Mouse (Mus musculus): ENCODE data around the gene Rnf11.

Rnf11 gene

DNA sequence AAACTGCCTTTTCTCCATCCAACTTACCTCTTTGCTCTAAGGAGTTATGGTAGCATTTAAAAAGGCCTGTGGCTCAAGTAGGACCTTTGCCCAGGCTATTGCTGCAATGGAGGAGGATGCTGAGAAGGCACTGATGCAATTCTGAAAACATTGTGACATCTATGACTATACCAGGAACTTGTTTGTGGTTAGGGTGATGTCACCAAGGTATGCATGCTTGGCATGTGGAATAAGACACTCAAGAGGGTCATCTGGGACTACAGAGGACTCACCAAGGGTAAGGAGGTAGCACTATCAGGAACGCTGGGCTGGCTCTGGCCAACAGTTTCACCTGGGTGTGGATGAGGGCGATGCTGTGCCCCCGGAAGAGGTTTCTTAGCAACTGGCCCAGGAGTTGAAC, at the start of gene Rnf11:
Rnf11 (minus strand) TSS at position 108 of the 400 bp plus-strand sequence.
- DNase-seq (ENCODE audit: low spot score in 2 of 2) = no peak

DNA sequence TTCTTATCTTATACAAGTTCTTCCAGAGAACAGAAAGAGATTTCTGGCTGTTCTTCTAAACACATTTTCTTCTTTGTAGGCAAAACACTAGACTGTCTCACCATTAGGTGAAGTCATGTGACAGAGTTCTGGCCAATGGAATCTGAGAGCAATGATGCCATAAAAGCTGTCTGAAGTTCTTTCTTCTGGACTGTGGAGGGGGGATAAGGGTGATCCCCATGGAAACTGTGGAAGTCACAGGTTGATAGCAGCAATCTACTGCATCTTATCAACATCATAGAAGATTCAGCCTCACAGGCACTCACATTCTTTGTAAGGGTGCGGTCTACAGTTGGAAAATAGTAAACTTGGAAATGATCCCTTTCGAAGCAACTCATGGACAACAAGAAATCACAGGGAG, 46.6 kb upstream of the Rnf11 start, which contains the start of gene 4930522H14Rik:
4930522H14Rik (minus strand) TSS at position 187 of the 400 bp plus-strand sequence.
- DNase-seq (ENCODE audit: low spot score in 2 of 2) = no peak

DNA sequence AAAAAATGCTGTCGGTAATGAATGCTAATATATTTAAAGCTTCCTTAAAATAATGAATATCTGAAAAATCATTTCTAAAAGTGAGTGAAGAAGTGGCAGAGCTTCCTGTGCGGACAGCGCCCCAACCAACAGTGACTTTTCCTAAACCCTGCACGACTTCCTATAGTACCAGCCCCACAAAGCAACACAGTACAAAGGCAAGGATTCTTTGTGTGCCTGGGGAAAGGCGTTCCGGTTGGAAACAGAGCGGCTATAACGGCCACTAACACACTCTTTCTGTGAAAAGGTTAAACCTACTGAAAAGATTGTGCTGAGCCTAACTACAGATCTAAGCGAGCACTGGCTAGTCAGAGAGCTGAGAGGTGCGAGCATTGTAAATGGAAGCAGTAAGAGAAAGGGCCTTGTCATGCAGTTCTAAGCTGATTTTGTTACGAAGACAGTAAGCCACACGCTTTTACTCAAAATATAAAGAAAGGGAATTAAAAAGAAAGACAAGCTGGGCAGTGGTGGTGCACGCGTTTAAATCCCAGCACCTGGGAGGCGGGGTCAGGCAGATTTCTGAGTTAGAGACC, 45.8 kb upstream of the Rnf11 start:
- DNase-seq (ENCODE audit: low spot score in 2 of 2) = no peak

DNA sequence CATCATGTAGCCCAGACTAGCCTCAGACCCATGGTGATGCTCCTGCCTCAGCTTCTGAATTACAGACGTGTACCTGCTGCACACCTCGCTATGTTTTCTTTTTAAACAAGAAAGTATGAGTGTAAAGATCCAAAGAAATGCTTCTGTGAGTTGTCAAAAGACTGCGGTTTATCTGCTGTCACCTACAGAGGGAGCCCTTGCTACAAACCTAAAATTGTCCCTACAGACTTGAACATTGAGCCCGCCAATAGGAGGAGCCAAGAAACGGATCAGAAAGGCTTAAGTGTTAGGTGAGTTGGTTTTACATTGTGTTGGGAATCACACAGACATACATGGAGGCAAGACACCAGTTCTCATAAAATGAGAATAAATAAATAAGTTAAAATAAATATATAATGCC, 20.4 kb upstream of the Rnf11 start:
- peak in 1 of 2 experiments; percentile 68 for DNase-seq (ENCODE audit: low spot score in 2 of 2)

DNA sequence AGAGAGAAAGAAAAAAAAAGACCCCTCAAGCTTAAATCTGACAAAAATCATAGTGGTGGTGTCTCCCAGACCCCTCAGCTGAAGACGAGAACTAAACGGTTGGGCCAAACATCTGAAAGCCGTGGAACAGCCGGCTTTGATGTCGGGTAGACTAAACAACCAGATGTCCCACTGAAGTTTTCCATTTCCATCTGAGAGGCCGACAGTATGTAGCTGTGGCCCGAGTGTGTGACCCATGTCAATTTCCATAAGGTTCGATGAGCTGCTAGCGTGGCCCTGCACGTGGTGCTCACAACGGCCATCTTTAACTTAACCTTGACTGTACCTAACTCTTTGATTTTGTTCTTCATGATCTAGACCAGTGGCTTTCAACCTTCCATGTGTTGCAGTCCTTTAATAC, 13.9 kb upstream of the Rnf11 start:
- no peak for DNase-seq (ENCODE audit: low spot score in 2 of 2)

DNA sequence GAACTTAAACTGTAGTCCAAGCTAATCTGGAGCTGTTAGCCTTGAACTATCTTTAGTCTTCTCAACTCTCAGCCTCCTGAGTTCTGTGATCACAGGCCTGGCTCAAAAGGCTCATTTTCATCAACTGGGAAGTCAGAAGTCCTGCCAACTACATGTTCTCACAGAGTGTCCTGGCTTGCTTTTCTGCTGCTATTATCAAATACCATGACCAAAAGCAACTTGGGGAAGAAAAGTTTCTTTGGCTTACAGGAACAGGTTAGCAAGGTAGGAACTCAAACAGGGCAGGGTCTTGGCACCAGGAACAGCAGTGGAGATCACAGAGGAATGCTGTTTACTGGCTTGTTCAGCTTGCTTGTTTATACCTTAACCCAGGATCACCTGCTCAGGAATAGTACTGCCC, 9.1 kb upstream of the Rnf11 start:
- DNase-seq (ENCODE audit: low spot score in 2 of 2) = no peak

DNA sequence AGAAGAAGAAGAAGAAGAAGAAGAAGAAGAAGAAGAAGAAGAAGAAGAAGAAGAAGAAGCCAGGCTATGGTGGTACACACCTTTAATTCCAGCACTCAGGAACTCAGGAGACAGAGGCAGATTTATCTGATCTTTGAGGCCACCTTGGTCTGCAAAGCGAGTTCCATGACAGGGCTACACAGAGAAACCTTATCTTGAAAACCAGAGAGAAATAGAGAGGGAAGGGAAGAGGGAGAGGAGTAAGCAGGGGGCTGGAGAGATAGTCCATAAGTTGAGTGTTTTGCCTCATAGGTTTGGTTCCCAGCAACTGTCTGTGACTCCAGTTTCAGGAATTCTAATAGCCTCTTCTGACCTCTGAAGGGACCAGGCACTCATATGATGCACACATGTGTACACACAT, 4.3 kb upstream of the Rnf11 start:
- DNase-seq (ENCODE audit: low spot score in 2 of 2) = no peak

DNA sequence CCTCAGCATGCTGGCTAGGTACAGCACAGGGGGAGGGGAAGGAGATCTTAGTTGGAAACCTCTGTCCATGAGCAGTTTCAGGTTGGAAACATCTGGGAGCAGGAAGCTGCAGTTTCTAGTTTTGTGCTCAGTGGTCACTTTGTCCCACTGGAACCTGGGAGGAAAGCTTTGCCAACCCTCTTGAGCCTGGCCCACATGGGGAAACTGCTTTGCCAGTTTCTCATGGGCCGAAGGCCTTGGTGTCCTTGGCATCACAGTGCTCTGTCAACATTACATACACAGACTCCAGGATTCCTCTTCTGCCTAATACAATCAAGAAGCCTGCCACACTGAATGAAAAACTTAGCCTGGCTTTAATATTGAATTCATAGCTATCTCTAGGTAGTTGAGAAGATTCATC, 1.8 kb downstream of the Rnf11 start:
- no peak for DNase-seq (ENCODE audit: low spot score in 2 of 2)

DNA sequence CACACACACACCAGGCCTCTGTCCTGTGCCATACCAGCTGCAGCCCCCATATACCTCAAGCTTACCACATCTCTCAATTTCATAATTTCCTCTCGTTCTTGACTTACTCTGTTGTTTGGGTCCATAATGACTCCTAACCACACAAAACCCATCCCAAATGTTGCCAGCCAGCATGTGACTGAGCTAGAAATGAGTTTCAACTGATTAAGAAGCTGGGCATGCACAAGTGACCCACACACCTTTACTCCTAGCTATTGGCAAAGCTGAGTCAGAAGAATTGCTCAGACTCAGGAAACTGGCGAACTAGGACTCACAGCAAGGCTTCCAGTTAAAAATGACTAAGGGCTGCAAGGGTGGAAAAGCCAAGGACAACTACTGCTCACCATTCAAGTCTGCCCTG, 3.1 kb downstream of the Rnf11 start:
- DNase-seq (ENCODE audit: low spot score in 2 of 2) = no peak

DNA sequence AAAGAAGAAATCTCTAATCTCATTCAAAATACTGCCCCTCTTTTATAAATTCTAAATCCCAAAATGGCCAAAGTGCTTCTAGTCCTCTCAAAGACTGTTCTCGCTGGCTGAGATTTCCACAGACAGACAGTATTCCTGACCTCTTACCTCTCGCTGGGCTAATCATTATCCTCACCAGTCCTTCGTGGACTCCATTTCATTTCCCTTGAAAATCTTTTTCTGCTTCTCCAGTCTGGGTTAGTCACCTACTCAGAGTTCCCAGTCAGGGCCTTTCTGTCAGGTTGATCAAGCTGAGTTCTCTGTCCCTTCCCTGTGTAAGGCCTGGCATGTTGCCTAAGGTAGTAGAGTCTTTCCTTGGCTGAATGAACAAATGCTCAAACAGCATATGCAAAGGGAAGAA, 7.1 kb downstream of the Rnf11 start:
- DNase-seq (ENCODE audit: low spot score in 2 of 2) = no peak

DNA sequence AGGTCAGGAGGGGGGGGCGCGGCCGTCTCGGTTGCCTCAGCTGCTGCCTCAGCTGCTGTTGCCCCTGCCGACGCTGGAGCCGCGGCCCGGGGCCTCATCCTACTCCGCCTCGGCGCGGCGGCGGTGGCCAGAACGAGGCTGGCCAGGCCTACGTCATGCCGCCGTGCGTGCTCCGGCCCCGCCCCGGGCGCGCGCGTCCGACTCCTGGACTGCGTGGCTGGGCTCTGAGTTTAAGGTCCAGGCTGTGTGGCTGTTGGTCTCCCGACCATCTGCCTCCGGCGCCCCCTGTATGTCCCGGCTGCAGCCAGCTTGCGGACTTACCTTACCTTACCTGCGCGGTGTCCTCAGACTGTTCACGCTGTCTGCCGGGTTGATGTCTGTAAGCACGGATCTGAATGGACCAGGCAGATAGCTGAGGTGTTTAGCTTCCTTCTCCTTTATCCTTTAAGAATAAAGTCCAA, 7.9 kb downstream of the Rnf11 start:
- peak; percentile 87 to 91 for DNase-seq (ENCODE audit: low spot score in 2 of 2)

DNA sequence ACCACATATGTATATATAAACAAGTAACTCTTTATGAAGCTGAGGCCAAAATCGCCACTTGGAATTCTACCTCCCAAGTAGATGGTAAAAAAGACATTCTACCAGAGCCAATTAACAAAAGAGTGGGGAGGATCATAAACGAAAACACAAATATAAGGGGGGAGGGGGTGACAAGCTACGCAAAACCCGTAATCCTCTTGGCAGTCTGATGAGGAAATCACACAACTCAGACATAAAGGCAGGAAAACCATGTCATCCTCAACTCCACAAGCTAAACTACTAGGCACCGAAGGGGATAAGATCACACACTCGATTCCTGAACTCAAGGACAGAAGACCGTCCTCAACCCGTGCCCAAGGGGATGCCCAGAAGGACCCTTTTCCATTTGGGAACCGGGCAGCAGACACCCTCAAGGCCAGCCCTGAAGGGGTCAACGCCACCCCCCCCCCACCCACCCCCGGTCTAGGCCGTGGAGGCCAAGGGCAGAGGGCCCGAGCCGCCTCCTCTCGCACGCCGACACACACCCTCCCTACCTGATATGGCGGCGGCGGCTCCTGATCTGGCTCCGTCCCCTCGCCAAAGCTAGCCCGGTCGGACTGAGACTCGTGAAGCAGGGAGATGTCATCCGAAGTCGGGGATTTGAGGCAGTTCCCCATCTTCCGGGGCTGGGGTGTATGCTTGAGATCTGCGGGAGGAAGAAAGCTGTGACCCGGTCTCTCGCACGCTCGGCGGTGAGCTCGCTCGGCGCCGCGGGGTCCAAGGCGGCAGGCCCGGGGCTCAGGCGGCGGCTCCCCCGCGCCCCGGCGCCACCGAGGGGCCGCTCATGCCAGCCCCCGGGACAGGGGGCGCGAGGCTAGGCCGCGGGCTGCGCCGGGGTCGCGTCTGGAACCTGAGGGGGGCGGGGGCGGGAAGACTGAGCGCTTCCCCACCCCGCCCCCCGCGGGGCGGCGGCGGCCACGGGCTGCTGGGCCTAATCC, 8.7 kb downstream of the Rnf11 start:
- peak; percentile 75 to 87 for DNase-seq (ENCODE audit: low spot score in 2 of 2)

DNA sequence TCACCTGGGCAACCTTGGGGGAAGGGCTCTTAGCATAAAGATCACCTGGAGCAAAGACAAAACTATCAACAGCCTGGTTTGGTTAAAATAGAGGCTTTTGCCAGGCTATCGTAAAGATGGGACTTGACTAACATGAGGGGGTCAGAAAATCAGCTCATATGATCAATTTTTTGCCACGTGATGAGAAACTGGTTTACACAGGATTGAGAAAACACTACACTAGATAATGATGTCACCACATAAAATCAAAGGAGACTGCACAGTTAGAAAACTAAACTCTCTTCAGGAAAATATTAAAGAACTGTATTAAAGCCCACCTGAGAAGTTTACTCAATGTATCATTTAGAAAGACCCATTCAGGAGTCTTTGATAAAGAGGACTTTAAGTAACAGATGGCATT, 9.4 kb downstream of the Rnf11 start:
- DNase-seq (ENCODE audit: low spot score in 2 of 2) = no peak

DNA sequence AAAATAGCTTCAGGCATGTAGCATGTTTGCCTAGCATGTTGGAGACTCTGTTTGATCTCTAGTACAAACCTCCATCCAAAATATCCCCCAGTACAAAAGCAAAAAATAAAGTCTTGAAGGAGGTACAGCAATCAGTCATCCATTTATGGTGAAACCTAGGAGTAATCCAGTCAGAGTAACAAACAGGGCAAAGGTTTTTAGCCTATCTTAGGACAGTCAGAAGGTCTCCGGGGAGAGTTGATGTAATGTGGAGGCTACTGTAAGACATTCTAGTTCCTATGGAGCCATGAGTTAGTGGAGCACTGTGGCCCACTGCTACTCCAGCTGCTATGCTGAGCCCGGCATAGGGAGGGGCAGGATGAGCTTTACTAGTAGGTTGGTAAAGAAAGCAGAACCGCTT, 12.0 kb downstream of the Rnf11 start:
- no peak for DNase-seq (ENCODE audit: low spot score in 2 of 2)

DNA sequence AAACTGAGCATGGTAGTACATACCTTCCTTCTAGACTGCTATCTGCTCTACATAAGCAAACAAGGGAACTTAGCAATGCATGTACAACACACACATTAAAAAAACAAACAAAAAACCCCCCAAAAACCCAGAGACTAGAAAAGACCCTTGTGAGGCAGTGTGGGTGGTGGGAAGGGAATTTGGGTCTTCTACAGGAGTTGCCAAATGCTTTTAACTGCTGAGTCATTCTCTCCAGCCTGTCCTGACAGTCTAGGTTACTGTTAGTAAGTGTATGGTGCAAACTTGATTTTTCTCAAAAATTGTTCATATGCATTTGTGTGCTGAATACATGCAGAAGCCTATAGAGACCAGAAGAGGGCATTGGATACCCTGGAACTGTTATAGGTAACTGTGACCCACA, 12.9 kb downstream of the Rnf11 start:
- DNase-seq (ENCODE audit: low spot score in 2 of 2) = no peak

DNA sequence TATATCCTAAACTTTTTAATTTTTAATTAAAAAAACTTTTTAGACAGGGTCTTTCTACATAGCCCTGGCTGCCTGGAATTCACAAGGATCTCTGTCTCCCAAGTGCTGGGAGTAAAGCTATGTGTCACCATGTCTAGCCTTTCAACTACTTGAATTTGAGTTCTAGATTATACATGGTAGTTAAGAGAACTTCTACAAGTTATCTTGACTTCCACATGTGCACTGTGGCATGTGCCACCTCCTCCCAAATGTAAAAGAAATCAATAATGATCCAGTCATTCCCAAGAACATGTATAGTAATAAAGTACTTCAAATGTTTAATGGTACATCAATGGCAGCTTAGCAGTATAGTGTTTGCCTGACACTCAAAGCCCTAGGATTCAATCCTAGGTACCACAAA, 16.8 kb downstream of the Rnf11 start:
- DNase-seq (ENCODE audit: low spot score in 2 of 2) = no peak

DNA sequence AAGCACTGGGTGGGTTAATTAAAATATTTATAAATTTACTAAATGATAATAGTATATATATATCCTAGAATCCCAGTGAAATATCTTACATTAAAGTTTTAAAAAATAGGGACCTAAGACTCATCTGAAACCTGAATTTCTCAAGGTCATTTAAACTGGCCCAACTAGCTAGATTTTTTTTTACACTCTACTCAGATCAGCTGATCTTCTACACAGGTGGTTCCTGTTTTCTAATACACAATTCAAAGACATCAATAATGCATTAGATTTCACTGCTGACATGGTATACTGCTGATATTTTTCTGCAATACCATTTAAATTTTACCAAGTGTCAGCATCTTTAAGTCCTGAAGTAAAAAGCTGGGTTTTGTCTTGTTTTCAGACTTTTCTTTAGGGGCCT, 20.6 kb downstream of the Rnf11 start:
- no peak for DNase-seq (ENCODE audit: low spot score in 2 of 2)

DNA sequence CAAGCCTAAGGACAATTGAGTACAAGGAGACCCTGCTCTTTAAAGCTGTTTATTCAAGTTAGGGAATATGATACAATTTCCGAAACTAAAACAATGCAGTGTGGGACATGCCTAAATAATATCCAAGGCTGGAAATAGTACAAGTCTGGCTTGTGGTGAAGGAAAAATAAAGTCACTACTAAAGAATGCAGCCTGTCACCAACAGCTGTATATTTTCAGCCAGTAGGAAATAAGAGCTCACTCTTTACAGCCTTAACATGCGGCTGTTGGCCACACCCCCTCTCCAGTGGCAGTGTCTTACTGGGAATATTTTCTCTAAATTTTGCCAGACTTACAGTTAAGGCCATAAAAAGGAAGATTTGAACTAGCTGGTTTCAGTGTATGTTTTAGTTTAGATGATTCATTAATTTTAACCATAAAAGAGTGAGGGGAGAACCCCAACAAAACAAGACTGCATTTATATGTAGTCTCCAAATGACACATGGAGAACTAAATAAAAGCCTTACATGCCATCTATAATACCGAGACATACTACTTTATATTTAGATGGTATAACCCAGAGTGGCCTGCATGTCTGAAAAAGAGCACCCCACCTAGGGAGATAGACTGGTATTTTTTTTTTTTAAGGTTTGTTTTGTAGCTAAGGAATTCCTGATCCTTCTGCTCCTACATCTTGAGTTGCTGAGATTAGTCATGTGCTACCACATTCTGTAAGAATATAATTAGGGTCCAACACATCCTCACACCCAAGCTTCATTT, 23.9 kb downstream of the Rnf11 start:
- no peak for DNase-seq (ENCODE audit: low spot score in 2 of 2)

DNA sequence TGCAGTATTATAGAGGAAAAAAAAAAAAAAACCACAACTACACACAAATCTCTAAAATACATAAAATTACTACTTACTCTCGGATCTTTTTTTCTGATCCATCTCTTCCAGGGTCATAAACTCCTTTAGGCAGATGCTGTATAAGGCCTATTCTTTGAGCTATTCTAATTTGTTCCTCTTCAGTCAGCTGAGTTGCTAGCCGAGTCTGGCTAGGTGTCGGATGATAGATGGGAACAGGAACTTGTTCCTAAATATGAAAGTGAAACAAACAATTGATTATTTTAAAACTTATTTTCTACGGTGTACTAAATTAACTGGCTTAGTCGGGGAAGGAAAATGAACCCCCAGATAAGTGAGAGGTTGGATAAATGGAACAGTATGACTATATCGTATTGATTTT, 27.7 kb downstream of the Rnf11 start:
- no peak for DNase-seq (ENCODE audit: low spot score in 2 of 2)

DNA sequence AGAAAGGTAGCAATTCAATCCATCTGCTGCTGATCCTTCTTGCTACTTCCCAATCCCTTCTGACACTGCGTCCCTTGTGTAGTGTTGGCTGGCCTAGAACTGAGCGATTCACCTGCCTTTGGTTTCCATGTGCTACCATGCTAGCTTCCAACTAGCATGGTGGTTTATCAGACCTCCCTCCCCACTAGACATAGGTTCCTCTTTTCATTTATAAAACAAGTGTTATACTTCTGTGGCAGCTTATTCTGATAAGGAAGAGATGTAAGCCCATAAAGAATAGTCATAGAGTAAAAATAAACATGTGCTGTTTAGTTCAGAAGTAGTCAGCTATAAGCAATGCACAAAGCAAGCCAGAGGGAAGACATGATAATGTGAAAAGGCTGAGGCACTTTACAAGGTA, 36.0 kb downstream of the Rnf11 start:
- no peak for DNase-seq (ENCODE audit: low spot score in 2 of 2)

DNA sequence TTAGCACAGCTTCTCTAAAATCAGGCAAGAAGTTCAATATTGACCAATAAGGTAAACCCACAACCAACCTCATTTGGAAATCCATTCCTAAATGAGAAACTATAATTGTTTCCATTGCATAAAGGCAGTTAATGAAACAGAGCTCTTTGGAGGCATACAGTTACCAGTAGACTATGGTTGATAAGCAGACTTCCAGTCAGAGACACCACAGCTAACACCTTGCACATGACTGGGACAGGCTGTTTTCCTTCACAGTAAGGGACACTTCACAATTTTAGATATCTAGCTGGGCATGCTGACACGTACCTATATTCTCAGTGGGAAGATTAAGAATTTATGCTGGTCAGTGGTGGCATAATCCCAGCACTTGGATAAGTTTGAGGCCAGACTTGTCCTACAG, 38.6 kb downstream of the Rnf11 start:
- no peak for DNase-seq (ENCODE audit: low spot score in 2 of 2)

DNA sequence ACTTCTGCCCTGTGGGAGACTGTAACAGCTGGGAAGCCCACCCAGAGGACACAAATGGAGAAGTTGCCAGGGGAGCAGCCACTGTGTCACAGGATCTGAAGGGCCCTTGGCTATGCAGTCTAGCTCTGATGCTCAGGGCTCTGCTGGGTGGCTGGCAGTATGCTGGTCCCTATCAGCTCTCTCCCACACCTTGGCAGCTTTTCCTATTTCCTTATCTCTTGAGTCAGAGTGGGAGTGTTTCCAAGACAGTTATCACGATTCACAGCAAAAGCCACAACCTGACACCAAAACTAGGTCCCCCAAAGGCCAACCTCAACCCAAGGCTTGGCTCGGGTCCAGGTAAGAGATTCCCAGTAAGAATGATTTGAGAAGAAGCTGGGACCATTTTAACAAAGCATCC, 39.1 kb downstream of the Rnf11 start:
- peak; percentile 74 to 76 for DNase-seq (ENCODE audit: low spot score in 2 of 2)

Data from spleen, postnatal 10 days (tissue).